Mouse (Mus musculus) frontal cortex, postnatal 36 days (tissue): Measurements from ENCODE around the gene Aldh3a2.

Source experiments
- DNase-seq, 2 experiments: peaks; one replicate each; pipeline ENCODE4 v3.0.0; 2022; ENCODE audit warnings: low spot score in 2 of 2

Aldh3a2 gene

GRCm38 (mm10) chr11:61273928-61274327 is 6.7 kb upstream of the Aldh3a2 start:
- DNase-seq: no peak

- no peak for DNase-seq
These were observed 4.3 kb upstream of the Aldh3a2 start for GRCm38 (mm10) chr11:61271612-61272011.

GRCm38 (mm10) chr11:61270406-61270805 is 3.1 kb upstream of the Aldh3a2 start:
- DNase-seq: no peak

DNA sequence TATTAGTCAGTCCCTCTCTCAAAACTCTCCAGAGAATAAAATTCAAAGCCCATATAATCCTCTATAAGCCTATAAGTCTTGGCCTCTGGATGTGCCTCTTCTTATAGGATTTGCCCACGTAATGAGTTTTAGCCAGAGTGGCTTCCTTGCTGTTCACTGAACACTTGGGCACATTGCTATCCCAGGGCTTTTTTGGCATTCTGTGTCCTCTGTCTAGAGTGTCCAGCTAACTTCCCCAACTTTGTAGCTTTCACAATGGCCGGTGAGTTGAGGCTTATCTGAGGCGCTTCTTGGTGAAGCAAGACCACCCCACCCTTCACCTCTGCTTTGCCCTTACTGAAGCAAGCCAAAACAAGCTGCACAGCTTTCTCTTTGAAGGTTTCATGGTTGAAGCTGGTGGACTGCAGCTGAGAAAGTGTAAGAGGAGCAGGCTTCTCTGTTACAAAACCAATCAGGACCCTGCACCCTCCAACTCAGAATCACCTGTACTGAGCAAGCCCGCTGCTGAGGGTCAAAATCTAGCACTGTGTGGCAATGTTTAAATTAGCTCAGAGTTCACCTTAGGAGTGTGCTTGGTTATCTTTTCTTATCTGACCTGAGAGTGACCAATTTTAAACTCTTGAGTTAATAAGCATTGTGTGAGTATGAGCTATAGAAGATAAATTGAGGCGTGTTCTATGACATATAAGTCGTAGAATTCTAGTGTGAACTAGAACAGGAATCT is 1.5 kb upstream of the Aldh3a2 start:
- DNase-seq: no peak

- DNase-seq: no peak
These were observed 3.4 kb downstream of the Aldh3a2 start for GRCm38 (mm10) chr11:61263841-61264240.

DNA sequence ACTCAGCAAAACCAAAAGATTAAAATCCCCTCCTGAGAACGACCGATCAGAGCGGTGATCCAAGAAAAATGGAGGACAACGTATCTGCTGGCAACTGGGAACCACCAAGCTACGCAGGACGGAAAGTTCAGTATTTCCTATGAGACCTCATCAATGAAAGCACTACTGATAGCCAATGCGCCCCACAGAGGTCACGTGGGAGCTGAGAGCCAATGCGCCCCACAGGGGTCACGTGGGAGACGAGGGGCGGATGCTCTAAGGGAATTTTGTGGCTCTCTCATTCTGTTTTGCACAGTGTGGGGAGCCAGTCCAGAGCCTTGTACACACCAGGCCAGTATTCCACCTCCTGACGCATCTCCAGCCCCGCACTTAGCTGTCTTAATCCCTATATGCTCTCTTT is 4.7 kb downstream of the Aldh3a2 start:
- DNase-seq: no peak

- no peak for DNase-seq
These were observed 8.2 kb downstream of the Aldh3a2 start for GRCm38 (mm10) chr11:61259106-61259505.

- DNase-seq: no peak
These were observed 14.5 kb downstream of the Aldh3a2 start for GRCm38 (mm10) chr11:61252807-61253206.

- no peak for DNase-seq
These were observed 15.5 kb downstream of the Aldh3a2 start for GRCm38 (mm10) chr11:61251741-61252140.

GRCm38 (mm10) chr11:61244406-61244805 is 22.9 kb downstream of the Aldh3a2 start:
- no peak for DNase-seq

DNA sequence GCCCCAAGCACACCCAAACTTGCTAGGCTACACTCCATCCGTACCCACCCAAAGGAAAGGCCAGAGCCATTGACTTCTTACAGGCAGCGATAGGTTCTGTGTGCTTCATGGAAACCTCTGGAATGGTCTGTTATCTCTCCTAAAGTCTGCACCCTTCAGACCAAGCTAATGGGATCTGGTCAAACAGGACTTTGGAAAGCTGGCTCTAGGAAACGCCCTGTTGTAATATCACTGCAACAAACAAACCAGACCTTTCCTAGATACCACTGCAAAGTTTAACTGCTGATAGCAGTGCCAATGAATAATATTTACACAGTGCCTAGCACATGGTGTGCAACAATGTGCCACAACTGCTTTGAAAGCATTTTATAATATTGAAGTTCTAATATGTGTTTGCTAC is 31.2 kb downstream of the Aldh3a2 start:
- DNase-seq: no peak

- DNase-seq: no peak
These were observed 33.1 kb downstream of the Aldh3a2 start for GRCm38 (mm10) chr11:61234174-61234573.

GRCm38 (mm10) chr11:61231329-61231728 is 35.9 kb downstream of the Aldh3a2 start:
- DNase-seq: peak in 1 of 2 experiments; percentile 38

DNA sequence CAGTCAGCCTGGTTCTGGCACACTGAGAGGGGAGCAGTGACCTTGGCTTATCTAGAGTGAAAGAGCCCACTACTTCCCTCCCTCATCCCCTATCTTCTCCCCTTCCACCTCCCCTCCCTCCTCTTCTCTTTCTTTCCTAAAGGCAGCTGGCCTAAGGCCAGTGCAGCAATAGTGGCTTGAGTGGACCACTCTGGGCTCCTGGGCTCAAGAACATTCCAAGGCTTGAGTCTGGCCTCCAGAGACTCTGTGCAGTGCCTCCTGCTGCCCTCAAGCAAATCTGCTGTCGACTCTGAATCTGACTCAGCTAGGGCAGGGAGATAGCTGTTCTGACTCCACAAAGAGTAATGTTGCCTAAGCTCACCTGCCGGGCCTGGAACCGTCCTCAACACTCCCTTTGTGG is 38.9 kb downstream of the Aldh3a2 start:
- DNase-seq: no peak

- DNase-seq: no peak
These were observed 39.4 kb downstream of the Aldh3a2 start for GRCm38 (mm10) chr11:61227816-61228215.

DNA sequence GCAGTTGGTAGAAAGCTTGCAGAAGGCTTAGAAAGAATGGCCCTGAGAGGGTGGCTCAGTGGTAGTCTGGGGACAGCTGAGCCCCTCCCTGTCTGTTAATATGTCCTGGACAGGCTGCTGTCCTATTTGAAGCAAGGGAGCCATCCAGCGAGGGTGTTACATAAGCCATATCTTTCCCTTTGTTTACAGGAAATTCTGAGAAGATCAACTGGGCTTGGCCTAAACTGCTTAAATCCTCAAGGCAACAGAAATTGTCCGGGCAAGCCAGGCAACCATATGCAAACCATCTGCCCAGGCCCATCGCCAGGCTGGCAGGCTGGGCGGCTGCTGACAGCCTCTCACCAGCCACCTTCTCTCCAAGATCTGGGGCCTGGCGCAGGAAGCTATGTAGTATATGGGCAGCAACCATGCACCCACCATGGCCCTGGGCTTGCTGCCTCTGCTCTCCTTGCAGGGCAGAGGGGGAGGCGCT is 41.3 kb downstream of the Aldh3a2 start:
- DNase-seq: peak in 1 of 2 experiments; percentile 72

DNA sequence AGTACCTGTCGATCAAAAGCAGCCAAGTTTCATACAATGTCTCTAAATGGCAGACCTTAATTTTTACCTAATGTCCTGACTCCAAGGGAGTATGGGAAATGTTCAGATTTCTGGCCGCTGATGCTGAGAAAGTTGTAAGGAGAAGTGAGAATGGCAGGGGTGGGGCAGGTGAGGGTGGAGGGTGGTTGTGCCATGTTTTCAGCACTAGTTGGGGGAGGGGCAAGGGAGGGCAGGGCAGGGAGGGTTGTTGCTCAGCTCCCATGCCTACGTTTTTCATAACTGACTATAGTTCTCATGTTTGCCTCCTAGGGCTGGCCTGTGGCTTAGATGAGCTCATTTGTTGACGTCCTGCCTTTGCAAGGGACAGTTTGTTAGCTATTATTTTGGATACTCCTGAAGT is 41.8 kb downstream of the Aldh3a2 start:
- DNase-seq: no peak

- DNase-seq: no peak
These were observed 42.4 kb downstream of the Aldh3a2 start for GRCm38 (mm10) chr11:61224907-61225306.

GRCm38 (mm10) chr11:61224234-61224744 is 43.0 kb downstream of the Aldh3a2 start:
- DNase-seq: no peak

DNA sequence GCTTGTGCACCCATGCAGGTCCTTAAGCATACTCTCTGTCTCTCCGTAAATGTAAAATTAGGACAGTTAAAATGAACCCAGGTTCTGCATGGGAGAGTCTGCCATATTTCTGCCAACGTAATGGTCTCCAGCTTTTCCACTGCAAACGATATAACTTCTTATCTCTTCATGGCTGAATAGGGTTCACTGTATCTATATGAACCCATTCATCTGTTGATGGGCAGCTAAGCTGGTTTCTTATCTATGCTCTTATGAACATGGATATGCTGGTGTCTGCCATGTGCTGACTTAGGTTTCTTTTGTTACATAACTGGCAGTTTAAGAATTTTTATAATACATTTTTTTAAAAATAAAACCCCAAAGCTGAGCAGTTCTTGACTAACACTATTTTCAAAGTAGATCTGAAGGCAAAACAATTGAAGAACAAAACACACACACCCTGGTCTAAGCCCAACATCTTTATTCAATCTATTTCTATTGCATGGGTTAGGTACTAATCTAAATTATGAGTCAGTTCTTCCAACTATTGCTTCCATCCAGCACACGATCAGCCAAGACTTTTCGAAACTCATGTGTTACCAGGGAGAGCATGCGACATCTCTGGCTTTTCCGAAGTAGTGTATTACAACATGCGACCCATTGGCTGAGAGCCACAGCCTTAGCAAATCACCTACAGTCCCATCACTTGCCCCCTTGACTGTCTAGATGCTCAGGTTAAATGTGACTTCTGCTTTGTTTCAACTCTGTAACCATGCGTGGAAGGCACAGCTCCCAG is 44.1 kb downstream of the Aldh3a2 start:
- DNase-seq: no peak

DNA sequence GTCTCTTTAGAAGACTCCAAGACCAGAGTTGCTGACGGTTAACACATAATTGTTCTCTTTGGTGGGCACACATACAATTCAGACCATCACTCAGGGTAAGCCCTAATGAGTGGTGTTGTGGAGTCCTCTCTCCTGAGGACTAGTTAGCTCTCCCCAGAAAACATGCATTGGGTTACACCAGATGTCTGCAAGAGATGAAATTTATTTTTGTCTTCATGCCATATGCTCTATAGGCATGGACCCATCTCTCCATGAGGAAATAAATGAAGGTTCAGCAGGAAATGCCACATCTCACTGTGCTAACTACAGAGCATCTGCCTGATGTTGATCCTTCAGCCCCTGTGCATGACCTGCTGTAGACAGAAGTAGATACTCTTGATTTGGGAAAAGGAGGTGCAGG is 45.3 kb downstream of the Aldh3a2 start:
- DNase-seq: peak in 1 of 2 experiments; percentile 26

DNA sequence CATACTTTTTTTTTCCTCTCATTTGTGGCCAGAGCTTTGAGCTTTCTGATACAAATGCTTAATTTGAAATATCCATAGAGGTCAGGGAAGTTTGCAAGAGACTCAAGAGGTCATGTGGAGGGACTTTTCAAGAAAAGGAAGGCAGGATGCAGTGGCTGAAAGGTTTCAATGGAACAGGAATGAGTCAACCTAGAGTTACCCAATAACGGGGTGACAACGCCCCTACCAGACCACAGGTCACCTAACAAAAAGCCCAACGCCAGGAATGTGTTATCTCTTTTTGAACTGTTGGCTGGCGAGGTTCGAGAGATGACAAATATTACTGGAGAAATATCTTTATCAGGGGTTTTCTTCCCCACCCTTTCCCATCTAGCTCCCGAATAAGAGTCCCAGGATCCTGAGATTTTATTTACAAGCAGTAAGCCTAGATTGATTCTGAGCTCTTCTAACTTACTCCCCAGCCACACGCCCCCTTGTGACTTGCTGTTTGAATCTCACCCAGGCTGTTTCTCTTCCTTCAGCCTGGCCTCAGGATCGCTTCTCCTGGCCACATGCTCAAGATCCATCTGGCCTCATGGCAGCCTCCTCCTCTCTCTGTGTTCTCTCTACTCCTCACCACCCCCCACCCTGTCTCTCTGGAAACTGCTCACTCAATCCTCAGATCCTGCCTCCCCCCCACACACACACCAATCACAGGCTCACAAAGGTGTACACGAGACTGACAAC is 46.9 kb downstream of the Aldh3a2 start:
- peak in 1 of 2 experiments; percentile 26 for DNase-seq
